Mouse (Mus musculus): Measurements from ENCODE around the gene Parp6.

GRCm38 (mm10) chr9:59692145-59692544 is 75.1 kb downstream of the Parp6 start:
- no peak for TF ChIP-seq CTCF (IDR thresholded peaks at IDR 0.05; ENCODE audit: control insufficient read depth, insufficient read depth, insufficient replicate concordance, low read depth, low read length)
- TF ChIP-seq POLR2A (IDR thresholded peaks at IDR 0.05; ENCODE audit: control insufficient read depth, low read depth, low read length): no peak
